Mouse (Mus musculus) erythroblast, embryonic 14.5 days (primary cell): ENCODE data around the gene Wdr5. TPM values are rescaled to one million over a fixed set of nuclear protein-coding genes. Genes with fewer than 3 reads are reported as not detected.

Experiments used
- H3K27me3 ChIP-seq: 2 replicates; pipeline ENCODE4 v1.6.1; 2012; ENCODE audit warnings: inconsistent platforms; ENCODE audit not compliant: control insufficient read depth
- H3K36me3 ChIP-seq: 2 replicates; pipeline ENCODE4 v1.6.1; 2012; ENCODE audit warnings: mild to moderate bottlenecking, inconsistent platforms; ENCODE audit not compliant: control insufficient read depth
- H3K4me1 ChIP-seq: 2 replicates; pipeline ENCODE4 v1.6.1; 2012; ENCODE audit warnings: inconsistent platforms; ENCODE audit not compliant: control insufficient read depth
- H3K4me3 ChIP-seq: replicated peaks from 2 replicates; pipeline ENCODE3; 2012; ENCODE audit warnings: moderate library complexity, mild to moderate bottlenecking, inconsistent platforms
- H3K9me3 ChIP-seq: 2 replicates; pipeline ENCODE4 v1.6.1; 2012; ENCODE audit warnings: low read length, inconsistent platforms, mixed read lengths; ENCODE audit not compliant: control insufficient read depth
- GATA1 ChIP-seq: IDR thresholded peaks from 2 replicates; pipeline ENCODE4 v1.6.1; 2012; ENCODE audit warnings: low read length, inconsistent platforms, mixed read lengths
- TAL1 ChIP-seq: IDR thresholded peaks from 3 replicates; pipeline ENCODE4 v1.6.1; 2012; ENCODE audit warnings: low read length, inconsistent platforms, mixed read lengths
- polyA plus RNA-seq: library from polyadenylated mRNA; stranded (reverse); fragments of >175 nt; gene quantifications from 2 replicates; pipeline ENCODE4 v1.2.3, GENCODE M21; 2012

Gene Wdr5
- polyA plus RNA-seq, 1 experiment = 1.2 TPM

- H3K36me3 ChIP-seq = no peaks in the 10 kb centered on the region
- peaks cover 7% of the 10 kb centered on the region; the same call in 1 of the 2 replicates for H3K9me3 ChIP-seq
- H3K27me3 ChIP-seq = no peaks in the 10 kb centered on the region
- TF ChIP-seq TAL1 (no peak), GATA1 (no peak)
- no peaks in the 10 kb centered on the region for H3K4me1 ChIP-seq
- H3K4me3 ChIP-seq = no peak overlapping the region
Measured at GRCm38 (mm10) chr2:27582112-27582511, 67.2 kb downstream of the Wdr5 start.

DNA sequence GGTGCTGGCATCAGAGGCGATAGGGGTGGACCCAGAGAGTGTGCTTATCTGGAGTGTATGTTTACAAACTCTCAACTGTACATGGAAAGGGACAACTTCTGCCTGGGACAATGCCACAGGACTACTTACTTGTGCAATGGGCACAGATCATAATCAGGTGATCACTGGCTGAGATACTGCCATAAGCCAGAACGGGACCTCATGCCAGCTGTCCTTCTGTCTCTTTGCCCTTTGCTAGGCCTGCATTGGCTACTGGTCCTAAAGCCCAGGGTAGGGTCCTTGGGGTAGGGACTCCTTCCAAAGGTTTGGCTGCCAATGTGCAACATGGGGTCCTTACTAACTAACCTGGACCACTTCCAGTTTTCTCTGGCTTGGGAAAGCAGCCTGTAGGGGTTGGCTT lies 68.1 kb downstream of the Wdr5 start:
- H3K4me3 ChIP-seq = no peak overlapping the region
- no peaks in the 10 kb centered on the region for H3K36me3 ChIP-seq
- TF ChIP-seq TAL1 (no peak), GATA1 (no peak)
- H3K9me3 ChIP-seq = peaks cover 7% of the 10 kb centered on the region; the same call in 1 of the 2 replicates
- H3K27me3 ChIP-seq = no peaks in the 10 kb centered on the region
- H3K4me1 ChIP-seq = no peaks in the 10 kb centered on the region

DNA sequence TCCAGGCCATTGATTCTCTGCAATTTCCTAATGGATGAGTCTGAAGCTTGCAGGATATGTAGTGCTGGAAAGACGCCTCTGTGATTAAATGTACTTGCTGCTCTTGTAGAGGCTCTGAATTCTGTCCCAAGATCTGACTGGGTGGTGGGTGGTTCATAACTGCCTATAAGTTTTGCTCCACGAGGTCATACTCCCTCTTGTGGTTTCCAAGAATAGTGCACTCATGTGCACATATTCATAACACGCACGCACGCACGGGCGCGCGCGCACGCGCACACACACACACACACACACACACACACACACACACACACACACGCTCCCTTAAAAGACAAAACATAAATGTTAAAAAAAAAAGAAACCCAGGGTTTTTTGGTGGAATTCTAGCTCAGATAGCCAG lies 69.6 kb downstream of the Wdr5 start:
- H3K4me3 ChIP-seq = no peak overlapping the region
- peaks cover 7% of the 10 kb centered on the region; the same call in 1 of the 2 replicates for H3K9me3 ChIP-seq
- no peaks in the 10 kb centered on the region for H3K36me3 ChIP-seq
- H3K27me3 ChIP-seq = no peaks in the 10 kb centered on the region
- TF ChIP-seq TAL1 (no peak), GATA1 (no peak)
- no peaks in the 10 kb centered on the region for H3K4me1 ChIP-seq

Other genes starting within 250 kb of the Wdr5 start
- 0.10 and 0.15 TPM in 2 replicates for gene Vav2, start 88.1 kb upstream of the Wdr5 start, polyA plus RNA-seq
- gene Brd3os, start 72.8 kb upstream of the Wdr5 start, polyA plus RNA-seq = not detected in 2 replicates
- 7.7 and 11.4 TPM in 2 replicates for gene Brd3, start 7.5 kb upstream of the Wdr5 start, polyA plus RNA-seq
- 0.55 TPM in 2 replicates for gene Rxra, start 161.3 kb downstream of the Wdr5 start, polyA plus RNA-seq